Mouse (Mus musculus): ENCODE data around the gene Abcc12. TPM values are rescaled to one million over a fixed set of nuclear protein-coding genes. Genes with fewer than 3 reads are reported as not detected.

The Abcc12 gene
- total RNA-seq, 2 experiments from 2014 or later = not detected

DNA sequence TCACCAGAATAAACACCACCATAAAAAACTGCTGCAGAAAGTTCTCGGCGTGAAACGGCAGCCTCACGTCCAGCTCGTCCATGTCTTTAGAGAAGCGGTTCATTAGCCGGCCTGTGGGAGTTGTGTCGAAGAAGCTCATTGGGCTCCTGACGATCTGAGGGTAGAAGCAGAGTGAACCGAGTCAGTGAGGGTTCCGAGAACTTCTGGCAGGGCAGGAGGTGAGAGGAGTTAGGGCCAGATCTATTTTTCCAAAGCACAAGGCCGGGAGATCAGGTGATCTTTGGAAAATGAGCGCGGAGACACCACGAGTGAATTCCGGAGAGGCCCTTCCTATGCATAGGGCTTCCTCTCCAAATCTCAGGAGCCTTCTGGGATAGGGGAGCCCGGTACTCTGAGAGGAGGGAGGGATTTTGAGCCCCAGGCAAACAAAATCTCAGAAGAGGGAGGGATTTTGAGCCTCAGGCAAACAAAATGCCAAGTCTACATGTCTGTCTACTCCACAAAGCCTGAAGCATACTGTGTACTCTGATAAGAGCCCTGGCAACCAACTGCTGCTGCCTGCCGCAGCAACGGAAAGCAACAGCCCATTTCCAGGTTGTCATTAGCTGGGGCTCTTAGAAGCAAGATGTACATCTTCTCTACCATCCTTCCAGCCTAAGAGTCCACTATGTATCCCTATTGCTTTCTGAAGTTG, 53.0 kb downstream of the Abcc12 start:
- no peak for ATAC-seq (replicated peaks; ENCODE audit: poor library complexity, severe bottlenecking)

DNA sequence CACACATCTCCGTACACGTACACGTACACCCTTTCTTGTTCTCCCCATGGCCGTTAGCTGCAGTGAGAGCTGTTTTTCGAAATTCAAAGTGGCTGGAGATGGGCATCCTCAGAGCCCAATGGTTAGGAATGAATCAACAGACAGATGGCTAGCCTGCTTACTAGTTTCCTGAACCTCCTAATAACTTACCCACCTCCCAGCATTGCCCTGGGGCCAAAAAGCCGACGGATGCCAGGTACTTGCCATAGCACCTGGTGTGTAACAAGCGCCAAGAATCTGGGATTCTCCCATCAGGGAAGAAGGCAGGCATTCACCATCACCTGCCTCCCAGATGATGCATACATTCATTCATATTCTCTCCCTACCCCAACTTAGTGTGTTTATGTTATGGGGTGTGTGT, 53.7 kb downstream of the Abcc12 start:
- ATAC-seq (replicated peaks; ENCODE audit: poor library complexity, severe bottlenecking) = no peak

DNA sequence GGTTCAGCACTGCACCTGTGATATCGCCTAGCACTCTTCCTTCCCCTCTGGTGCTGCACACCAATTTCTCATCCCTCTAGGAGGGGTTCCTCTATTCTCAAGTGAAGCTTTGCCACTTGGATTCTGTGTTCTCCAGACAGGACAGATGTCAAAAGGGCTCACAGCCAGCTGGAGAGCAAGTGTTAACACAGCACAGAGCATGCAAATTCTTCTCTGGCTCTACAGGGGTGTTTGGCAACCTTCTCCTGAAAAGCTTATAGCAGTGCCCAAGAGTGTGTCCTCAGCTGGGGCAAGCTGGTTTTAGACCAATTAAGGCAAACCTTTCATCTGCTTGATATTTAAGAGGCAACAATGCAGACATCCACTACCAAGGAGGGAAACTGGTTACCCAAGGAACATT, 66.3 kb downstream of the Abcc12 start:
- no peak for ATAC-seq (replicated peaks; ENCODE audit: poor library complexity, severe bottlenecking)

DNA sequence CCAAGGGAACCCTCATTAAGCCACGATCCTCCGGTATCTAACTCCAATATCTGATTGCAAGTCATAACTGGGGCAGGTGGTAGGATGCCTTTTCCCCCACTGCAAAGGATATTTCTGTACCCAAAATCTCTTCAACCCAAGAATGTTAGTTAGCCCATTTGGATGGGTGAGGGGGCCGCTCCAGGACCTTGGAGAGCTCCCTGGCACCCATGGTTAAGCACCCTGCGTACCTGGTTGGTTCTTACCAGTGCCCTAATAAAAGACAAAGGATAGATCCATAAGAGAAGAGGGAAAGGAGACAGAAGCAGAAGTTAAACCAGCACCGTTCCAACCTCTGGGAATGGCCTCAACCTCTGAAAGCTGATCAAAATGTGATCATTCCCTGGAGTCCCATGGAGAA, 67.6 kb downstream of the Abcc12 start:
- ATAC-seq (replicated peaks; ENCODE audit: poor library complexity, severe bottlenecking) = no peak

DNA sequence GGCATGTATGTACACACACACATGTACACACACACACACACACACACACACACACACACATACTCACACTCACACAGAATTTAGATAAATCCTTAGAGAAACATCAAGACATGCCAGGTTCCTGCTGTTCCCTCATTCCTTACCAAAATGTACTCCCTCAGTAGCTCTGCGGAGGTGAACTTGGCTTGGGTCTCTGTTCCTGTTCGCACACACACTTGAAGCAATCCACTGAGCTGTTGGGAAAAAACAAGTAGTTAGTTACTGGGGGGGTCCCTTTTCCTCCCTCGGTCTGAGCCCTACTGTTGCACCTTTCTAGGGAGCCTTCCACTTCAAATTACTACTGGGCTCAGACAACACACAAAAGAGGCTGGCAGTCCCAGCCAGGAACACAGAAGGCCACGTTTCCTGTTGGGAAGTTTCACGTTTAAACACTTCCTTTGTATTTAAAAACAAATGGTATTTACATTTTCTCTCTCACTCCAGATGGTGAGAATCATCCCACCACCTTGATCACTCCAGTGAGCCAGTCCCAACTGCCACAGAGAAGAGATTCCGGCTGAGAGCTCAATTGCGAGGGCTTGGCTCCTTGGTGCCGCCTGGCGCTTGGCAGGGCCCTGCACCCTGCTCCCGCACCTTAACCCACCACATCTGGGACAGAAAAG, 68.2 kb downstream of the Abcc12 start:
- ATAC-seq (replicated peaks; ENCODE audit: poor library complexity, severe bottlenecking) = no peak

DNA sequence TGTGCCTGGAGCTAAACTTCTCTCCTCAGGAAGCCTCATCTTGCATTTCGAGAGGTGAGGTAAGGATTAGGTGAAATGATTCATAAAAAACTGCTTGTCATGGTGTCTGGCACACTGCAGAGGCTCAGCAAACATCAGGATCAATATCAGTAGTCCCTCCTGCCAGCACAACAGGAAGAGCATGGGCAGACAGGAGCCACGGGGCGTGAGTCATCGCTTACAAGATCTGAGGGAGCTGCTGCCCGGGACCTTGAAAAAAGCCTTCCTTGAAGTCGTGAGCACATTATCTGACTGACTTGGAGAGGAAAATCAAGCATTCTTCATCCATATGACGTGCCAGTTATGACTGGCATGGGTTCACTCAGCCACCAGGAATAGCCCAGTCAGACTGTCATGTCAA, 79.1 kb downstream of the Abcc12 start:
- ATAC-seq (replicated peaks; ENCODE audit: poor library complexity, severe bottlenecking) = no peak

DNA sequence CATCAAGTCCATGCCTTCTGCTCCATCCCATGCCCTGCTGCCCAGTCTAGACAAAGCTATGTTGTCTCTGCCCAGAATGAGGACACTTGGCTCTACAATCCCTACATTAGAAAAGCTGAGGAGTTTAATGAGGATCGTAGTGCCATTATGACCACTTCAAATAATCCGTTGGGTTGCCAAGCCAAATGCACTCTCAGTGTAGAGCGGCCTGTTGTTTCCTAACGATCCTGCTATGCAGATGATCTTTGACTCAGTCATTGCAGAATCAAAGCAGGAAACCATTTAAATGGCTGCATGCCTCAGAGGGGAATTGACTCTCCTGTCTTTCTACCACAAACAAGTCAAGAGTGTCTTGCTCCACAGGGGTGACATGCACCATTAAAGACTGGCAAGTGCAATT, 85.4 kb downstream of the Abcc12 start:
- ATAC-seq (replicated peaks; ENCODE audit: poor library complexity, severe bottlenecking) = no peak

DNA sequence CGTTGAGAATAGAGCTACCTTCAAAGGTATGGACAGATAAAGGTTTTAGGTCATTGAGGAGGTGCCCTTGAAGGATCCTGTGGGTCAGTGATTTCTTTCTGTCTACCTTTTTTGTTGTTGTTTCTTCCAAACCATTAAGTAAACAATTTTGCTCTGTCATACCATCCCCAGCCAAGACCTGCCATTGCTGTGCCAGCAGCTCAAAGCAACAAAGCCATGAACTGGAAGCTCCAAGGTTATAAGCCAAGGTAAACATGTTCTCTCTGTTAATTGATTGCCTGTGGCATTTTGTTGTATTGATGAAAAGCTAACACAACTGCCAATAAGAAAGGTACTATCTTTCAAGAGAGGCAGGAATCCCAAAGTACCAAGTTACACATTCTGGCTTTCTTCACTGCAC, 86.6 kb downstream of the Abcc12 start:
- no peak for ATAC-seq (replicated peaks; ENCODE audit: poor library complexity, severe bottlenecking)

DNA sequence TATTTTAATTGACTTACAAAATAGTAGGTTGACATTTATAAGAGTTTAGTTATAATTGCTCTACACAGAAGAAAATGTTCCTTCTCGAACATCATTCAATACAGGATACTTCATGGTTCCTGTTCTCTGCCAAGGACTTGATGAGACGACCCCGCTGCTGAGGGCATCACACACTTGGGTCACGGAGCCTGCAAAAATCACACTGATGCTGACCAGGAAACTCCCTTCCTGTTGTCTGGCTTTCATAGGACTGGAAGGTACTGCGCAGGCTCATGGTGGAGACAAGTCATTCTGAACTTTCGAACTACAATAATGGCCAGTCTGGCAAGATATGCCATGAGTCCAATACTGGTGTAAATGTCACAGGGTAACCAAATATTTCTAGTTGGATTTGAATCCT, 95.1 kb downstream of the Abcc12 start:
- ATAC-seq (replicated peaks; ENCODE audit: poor library complexity, severe bottlenecking) = no peak

DNA sequence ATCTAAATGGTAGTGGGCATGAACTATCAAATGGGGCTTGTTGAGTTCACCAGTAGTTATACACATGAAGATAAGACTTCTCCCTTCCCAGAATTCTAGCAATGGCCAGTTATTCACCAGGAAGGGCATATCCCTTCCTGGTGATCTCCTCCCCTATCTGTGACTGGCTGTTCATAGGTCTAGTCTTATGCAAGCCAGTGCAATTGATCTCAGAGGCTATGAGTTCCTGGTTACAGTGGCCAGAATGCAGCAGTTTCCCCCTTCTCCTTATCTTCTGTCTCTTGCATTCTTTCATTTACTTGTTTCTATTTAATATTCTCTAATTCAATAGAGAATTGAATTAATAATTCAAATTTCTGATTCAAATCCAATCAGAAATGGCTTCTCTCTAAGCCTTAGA, 96.2 kb downstream of the Abcc12 start:
- ATAC-seq (replicated peaks; ENCODE audit: poor library complexity, severe bottlenecking) = no peak

DNA sequence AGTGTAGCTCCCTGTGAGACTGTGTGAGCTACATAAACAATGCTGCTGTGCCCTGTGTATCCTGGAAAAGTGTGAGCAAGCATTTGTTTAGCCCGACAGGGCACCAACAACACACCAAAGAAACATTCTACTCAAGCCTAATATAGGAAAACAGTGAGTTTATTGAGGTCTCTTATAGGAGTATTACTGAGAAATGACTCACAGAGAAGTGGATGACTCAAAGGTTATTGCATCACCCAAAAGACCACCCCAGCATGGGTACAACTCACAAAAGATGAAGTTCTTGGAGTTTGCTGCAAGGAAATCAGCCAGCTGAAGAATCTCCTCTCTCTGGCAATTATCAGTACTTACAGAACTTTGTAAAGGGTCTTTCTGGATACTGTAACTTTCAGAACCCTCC, 98.4 kb downstream of the Abcc12 start:
- ATAC-seq (replicated peaks; ENCODE audit: poor library complexity, severe bottlenecking) = no peak

DNA sequence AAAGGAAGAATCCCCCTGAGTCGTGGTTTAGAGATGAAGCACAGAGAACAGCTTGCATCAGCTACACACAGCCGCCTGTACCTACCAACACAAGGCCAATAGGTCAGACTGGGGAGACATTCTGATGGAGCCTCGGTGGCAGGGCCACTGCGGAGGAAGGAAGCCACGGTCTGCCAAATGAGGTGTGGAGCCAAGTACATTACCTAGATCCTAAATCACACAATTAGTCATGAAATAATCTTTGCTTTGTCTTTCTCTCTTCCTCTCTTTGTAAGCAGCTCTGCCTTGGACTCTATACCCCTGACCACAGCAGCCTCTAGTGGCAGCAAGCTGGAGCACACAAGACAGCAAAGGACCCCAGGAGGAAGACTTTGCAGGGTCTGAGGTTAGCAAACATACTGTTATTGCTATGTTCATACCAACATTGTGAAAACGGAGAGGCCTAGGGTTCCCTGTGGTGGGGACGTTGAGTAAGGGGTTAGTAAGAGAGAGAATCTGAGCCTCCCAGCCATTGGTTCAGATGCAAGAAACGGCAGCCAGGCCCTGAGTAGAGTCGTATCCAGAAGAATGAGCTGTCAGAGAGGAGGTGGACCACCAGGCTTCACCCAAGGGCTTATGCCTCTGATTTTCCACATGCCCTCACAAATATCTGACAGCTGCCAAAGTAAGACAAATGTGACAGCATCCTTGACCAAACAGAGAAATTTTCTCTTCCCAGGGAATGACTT, 104.6 kb downstream of the Abcc12 start:
- no peak for ATAC-seq (replicated peaks; ENCODE audit: poor library complexity, severe bottlenecking)

DNA sequence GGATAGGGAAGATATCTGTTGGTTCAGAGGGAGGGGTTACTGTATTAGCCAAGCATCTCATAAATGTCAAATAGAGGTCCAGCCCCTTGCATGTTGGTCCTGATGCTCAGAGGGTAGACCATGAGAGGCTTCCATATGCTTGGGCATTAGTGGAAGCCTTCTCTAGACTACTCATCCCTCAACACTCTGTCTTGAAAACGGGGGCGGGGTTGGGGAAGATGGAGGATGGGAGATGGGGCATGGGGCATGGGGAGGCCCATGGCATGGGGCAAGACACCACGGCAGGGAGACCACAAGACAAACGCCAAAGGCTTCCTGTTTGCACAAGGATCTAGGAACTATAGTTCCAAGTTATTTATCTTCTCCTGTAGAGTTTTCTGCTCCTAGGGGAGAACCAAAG, 106.0 kb downstream of the Abcc12 start:
- ATAC-seq (replicated peaks; ENCODE audit: poor library complexity, severe bottlenecking) = no peak

DNA sequence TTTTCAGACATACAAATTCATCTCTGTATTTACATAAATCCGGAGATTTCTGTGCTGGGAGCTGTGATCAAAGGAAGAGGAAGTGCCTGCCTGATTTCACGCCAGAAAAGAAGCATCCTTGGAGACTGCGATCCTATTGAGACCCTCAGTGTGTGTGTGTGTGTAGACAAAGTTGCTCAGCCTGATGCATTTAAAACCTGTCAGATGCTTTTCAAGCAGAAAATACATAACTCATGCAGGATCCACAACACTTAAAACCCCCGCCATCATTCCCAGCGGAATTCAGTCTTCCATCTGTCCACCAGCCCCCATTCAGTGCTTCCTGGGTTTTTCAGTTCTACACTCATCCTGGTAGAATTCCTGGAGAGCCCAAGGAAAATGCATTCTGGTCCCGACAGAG, 107.4 kb downstream of the Abcc12 start:
- ATAC-seq (replicated peaks; ENCODE audit: poor library complexity, severe bottlenecking) = no peak

DNA sequence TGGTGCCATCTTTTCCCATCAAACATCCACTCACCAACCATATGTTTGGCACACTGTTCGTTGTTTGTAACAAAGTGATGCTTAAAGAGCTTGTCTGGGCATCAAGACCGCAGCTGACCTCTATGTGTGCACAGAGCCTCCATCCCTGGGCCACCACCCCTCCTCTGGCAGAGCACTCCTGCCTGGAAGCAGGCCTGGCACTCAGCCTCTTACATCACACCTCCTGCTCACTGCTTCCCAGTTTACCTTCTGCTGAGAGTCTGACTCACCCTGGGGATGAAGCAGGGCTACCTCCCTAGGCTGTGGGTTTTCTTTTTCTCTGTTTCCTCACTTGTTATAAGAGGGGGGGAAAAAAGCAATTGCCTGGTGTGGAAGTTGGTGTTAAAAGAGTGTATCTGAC, 109.8 kb downstream of the Abcc12 start:
- ATAC-seq (replicated peaks; ENCODE audit: poor library complexity, severe bottlenecking) = no peak

DNA sequence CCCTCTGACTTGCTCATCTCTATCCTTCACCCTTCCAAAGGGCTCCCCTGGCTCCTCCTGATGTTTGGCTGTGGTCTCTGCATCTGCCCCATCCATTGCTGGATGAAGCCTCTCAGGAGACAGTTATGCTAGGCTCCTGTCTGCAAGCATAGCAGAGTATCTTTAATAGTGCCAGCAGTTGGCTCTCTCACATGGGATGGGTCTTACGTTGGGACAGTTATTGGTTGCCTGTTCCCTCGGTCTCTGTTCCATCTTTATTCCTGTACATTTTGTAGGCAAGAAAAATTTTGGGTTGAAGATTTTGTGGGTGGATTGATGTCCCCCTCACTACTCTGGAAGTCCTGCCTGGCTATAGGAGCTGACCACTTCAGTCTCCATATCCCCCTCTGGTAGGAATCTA, 117.3 kb downstream of the Abcc12 start:
- ATAC-seq (replicated peaks; ENCODE audit: poor library complexity, severe bottlenecking) = no peak

DNA sequence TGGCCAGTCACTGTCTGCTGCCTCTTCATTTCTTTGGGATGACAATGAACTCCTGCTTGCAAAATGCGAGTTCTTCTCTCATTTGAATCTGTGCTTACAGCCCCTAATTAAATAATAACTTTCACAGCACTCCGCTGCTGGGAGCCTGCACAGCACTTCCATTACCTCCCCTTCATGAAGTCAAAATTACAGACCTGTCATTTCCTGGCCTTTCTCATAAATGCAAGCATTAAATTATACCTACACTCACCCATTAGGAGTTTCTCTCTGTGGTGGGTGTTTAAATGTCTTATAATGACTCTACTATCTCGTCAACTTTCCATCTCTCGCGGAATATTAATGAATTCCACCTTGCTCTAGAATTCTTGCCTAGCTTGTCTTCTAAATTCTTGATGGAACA, 120.1 kb downstream of the Abcc12 start:
- no peak for ATAC-seq (replicated peaks; ENCODE audit: poor library complexity, severe bottlenecking)

DNA sequence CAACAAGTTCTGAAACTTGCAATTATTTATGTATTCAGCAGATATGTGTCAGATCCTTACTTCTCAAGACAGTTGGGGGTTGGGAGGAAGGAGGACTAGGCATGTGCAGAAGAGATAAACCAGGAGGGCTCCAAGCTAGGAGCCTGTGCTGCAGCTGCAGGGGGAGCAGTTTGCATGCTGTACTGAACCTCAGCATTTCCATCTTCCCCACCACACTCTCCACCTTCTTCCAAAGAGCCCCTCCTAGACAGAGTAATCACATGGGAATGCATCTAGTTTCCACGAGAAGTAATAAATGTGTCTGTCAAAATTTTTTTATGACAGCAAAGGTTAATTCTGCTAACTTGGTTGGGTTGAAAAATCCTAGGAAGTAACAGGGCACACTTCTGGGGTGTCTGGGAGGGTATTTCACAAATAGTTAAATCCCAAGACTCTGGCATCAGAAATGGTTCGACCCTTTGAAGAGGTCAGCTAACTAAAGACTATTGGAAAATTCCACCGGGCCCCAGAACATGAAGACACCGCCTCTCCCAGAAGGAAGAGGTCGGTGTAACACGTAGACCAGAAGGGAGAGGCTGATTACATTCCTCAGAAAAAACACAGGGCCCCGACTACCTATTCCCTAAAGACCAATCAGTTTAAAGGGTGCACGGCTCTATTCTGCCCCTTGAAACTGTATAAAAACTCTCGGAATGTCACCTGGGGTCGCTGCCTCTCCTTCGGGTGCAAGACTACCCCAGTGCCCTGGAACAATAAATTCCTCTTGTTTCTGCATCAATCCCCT, 126.6 kb downstream of the Abcc12 start:
- ATAC-seq (replicated peaks; ENCODE audit: poor library complexity, severe bottlenecking) = no peak

DNA sequence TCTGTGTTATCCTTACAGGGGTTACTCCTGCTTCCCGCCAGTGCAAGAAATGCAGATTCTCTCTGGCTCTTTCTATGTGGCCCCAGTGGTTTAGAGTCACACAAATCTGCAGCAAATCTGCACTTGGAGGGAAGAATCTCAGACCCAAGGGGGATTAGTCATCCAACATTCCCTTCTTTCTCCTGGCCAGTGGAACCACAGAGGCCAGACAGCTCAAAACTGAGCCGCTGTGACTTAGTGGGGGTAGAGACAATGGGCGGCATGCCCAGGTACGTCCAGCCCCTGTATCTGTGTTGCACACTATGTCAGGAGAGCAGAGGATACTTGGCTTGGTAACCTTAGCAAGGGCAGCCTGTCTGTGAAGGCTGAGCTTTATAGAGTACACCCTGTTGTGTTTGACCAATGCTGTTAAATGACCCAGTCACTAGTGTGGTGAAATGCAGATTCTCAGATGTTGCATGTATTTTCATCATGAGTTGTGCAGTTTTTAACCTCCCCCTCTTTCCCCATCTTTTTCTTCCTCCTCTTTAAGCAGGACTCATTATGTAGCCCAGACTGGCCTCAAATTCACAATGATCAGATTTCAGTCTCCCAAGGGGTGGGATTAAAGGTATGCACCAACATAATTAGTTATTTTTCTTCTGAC, 130.5 kb downstream of the Abcc12 start:
- no peak for ATAC-seq (replicated peaks; ENCODE audit: poor library complexity, severe bottlenecking)

DNA sequence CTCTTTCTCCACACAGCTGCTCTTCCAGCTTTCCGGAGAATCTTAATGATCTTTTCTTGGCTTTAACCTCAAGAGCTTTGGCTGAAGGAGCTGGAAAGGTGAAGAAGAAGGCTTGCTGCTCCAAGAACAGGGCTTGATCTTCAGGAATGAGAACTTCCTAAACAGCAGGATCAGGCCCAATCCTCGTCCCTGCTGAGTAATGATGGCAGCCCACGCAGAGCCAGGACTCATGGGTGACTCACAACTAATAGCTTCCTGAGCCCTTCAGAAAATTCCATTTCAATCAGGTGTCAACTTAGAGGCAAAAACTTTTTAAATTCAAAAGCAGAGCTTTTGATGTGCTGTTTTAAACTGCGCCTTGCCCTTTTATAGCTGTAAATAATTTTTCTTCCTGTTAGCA, 135.0 kb downstream of the Abcc12 start:
- ATAC-seq (replicated peaks; ENCODE audit: poor library complexity, severe bottlenecking) = no peak

DNA sequence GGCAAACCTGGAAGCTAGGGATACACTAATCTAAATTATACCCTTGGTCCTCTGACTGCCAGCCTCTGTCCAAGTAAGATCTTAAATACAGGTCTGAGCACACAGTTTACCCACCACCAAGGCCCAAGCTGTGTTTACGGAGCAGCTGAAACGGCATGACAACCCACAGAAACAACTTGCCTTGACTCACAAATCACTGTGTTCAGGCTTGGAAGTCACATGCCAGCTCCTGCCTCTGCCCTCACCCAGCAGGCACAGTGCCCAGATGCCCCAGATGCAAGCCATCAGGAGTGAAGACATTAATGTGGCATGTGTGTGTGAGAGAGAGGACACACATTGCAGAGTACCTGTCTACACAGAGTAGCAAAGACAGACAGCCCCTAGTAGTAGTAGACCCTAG, 136.7 kb downstream of the Abcc12 start:
- ATAC-seq (replicated peaks; ENCODE audit: poor library complexity, severe bottlenecking) = no peak

All from granulocyte monocyte progenitor cell, adult 5-6 weeks (primary cell).